Mouse (Mus musculus) stomach, embryonic 16.5 days (tissue): ENCODE results near the gene Rpl37. TPM values are rescaled to one million over a fixed set of nuclear protein-coding genes. Genes with fewer than 3 reads are reported as not detected.

Experiments
- ATAC-seq: fragments of 200-750 bp; cut with Nextera tagmentation; 2 replicates; pipeline ENCODE4 v1.8.0; 2017; ENCODE audit warnings: moderate number of reproducible peaks, moderate TSS enrichment; ENCODE audit not compliant: insufficient read depth, low FRiP score
- H3K27ac ChIP-seq: fragments of 300-500 bp; sonication (generic); 2 replicates; pipeline ENCODE4 v1.5.1; 2014; ENCODE audit warnings: low read length
- H3K27me3 ChIP-seq: fragments of 300-500 bp; sonication (generic); 2 replicates; pipeline ENCODE4 v1.6.1; 2014; ENCODE audit warnings: low read length, control low read depth, mixed read lengths; ENCODE audit not compliant: control insufficient read depth, insufficient read depth
- H3K36me3 ChIP-seq: fragments of 300-500 bp; sonication (generic); 2 replicates; pipeline ENCODE4 v1.6.1; 2014; ENCODE audit warnings: low read length; ENCODE audit not compliant: control insufficient read depth, insufficient read depth
- H3K4me1 ChIP-seq: fragments of 300-500 bp; sonication (generic); 2 replicates; pipeline ENCODE4 v1.6.1; 2014; ENCODE audit warnings: low read length, control low read depth, mixed read lengths; ENCODE audit not compliant: control insufficient read depth, insufficient read depth
- H3K4me2 ChIP-seq: fragments of 300-500 bp; sonication (generic); 2 replicates; pipeline ENCODE4 v1.6.1; 2014; ENCODE audit warnings: low read depth, low read length, mixed read lengths
- H3K4me3 ChIP-seq: fragments of 300-500 bp; sonication (generic); replicated peaks from 2 replicates; pipeline ENCODE4 v1.5.1; 2014; ENCODE audit warnings: mild to moderate bottlenecking, low read length
- H3K9ac ChIP-seq: fragments of 300-500 bp; sonication (generic); 2 replicates; pipeline ENCODE4 v1.6.1; 2014; ENCODE audit warnings: low read length
- H3K9me3 ChIP-seq: fragments of 300-500 bp; sonication (generic); replicated peaks from 2 replicates; pipeline ENCODE4 v1.6.1; 2016; ENCODE audit warnings: low read length, control low read depth; ENCODE audit not compliant: control insufficient read depth
- WGBS: fragments of 180-500 bp; shearing (Covaris S2); extraction: QIAGEN DNeasy Blood & Tissue Kit; methylation state at CpG from one replicate; pipeline ENCODE4 v1.1.7; 2014; 5-methylcytosine and 5-hydroxymethylcytosine counted together
- polyA plus RNA-seq: library from polyadenylated mRNA; unstranded; fragments of >200 nt; fragmentation: Nextera tagmentation; extraction: Ambion mirVana; gene quantifications from 2 replicates; pipeline ENCODE4 v1.2.1, GENCODE M21; 2015

Gene Rpl37
- polyA plus RNA-seq, 1 experiment from 2014 or later, result 593 TPM

DNA sequence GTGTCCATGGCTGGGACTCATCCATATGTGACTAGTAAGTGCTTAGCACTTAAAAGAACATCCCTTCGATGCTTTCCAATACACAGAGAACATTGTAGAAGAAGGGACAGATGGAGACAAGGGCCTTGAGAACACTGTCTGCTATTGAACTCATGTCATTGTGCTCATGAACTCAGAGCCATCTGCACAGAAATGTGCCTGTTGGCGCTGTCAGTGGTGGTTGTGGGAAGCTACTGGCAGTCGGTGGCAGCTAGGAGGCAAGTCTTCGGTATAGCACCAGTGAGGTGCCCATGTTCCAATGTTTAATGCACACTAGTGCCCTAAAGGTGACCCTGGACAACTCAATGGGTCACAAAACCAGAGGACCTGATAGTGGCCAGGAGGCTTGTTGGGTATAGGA, 14.1 kb upstream of the Rpl37 start:
- ATAC-seq, result no peak
- no peak overlapping the region for H3K4me3 ChIP-seq
- 92% methylated on average over 4 of the region's 4 CpGs for WGBS
- no peaks in the 10 kb centered on the region for H3K36me3 ChIP-seq
- no peaks in the 10 kb centered on the region for H3K9me3 ChIP-seq
- no peak overlapping the region for H3K9ac ChIP-seq
- H3K27me3 ChIP-seq, result no peaks in the 10 kb centered on the region
- H3K4me1 ChIP-seq, result no peaks in the 10 kb centered on the region
- no peak overlapping the region for H3K4me2 ChIP-seq
- no peak overlapping the region for H3K27ac ChIP-seq

- Histone ChIP-seq H3K27me3 (no peaks in the 10 kb centered on the region), H3K4me1 (no peaks in the 10 kb centered on the region)
Measured at GRCm38 (mm10) chr15:5105891-5106290, 10.6 kb upstream of the Rpl37 start.

DNA sequence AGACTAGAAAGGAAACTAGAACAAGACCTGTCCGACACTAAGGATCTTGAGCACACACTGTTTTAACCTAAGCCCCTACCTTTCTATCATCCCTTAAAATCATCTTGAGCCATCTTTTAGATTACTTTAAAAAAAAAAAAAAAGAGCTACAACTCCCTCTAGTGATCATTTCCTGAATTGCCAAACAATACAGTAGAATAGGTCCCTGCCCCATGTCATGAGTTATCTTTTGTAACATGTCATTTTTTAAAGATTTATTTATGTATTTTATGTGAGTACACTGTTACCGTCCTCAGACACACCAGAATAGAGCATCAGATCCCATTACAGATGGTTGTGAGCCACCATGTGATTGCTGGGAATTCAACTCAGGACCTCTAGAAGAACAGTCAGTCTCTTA, 10.2 kb upstream of the Rpl37 start:
- no peak overlapping the region for H3K9ac ChIP-seq
- 42% methylated on average over 2 of the region's 2 CpGs for WGBS
- H3K36me3 ChIP-seq, result no peaks in the 10 kb centered on the region
- H3K9me3 ChIP-seq, result no peaks in the 10 kb centered on the region
- no peak overlapping the region for H3K4me2 ChIP-seq
- no peak for ATAC-seq
- no peaks in the 10 kb centered on the region for H3K4me1 ChIP-seq
- no peaks in the 10 kb centered on the region for H3K27me3 ChIP-seq
- H3K27ac ChIP-seq, result no peak overlapping the region
- no peak overlapping the region for H3K4me3 ChIP-seq

More at GRCm38 (mm10) chr15:5105891-5106290, 10.6 kb upstream of the Rpl37 start:
- Histone ChIP-seq H3K36me3 (no peaks in the 10 kb centered on the region), H3K9ac (no peak overlapping the region), H3K9me3 (no peaks in the 10 kb centered on the region), H3K4me2 (no peak overlapping the region), H3K4me3 (no peak overlapping the region), H3K27ac (no peak overlapping the region)
- ATAC-seq, result no peak
- WGBS, result 77% methylated on average over 6 of the region's 6 CpGs

DNA sequence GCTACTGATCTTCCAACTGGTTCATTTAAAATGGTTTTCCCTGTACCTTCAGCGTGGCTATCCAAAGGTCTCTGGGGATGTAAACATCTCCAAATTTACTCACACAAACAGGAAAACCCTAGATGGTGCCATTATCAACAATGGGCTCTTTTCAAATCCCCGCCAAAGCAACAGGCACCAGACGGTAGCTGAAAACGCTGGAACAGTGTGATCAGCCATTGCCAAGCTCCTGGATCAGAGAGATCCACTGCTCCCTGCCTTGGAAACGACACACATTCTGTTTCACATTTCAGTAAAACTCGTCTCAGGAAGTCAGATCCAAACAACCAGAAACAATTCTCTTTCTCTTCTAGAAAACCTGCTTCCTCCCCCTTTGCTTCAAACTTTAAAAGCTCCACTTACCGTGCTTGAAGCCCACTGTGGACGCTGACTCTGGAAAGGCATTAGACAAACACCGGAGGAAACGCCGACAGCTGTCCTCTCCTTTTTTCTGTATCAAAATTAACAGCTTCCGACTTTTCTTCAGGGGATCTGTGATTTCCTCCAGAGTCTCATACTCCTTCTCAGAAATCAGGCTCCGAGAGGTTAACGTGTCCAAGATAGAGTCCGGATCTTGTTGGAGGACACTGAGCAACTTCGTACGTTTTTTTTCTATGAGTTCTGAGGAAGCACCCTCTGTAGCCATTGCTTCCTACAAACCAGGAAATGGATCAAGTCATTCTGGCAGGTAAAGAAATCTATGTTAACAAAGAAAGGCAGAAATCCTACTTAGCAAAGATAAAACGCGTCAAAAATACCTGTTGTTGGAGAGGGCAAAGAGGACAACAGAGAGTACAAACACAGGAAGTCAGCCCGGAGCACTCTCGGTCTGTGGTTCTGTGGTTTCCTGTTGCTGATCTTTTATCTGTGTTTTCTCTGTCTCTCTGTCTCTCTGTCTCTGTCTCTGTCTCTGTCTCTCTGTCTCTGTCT, 8.5 kb upstream of the Rpl37 start, which contains the start of gene Card6:
Gene Card6, minus strand, starts transcription at position 854 of the 969 bp plus-strand sequence.
- peak within 1 kb of the TSS; percentile 22 for H3K9ac ChIP-seq
- 40% methylated on average over 21 of the region's 21 CpGs for WGBS
- no peaks in the 10 kb centered on the region for H3K36me3 ChIP-seq

GRCm38 (mm10) chr15:5108655-5109040, 7.8 kb upstream of the Rpl37 start:
- Histone ChIP-seq H3K36me3 (no peaks in the 10 kb centered on the region), H3K4me2 (peak overlapping the region; percentile 55), H3K4me3 (no peak overlapping the region), H3K27me3 (no peaks in the 10 kb centered on the region), H3K4me1 (no peaks in the 10 kb centered on the region), H3K27ac (no peak overlapping the region; the same call in 1 of the 2 replicates), H3K9me3 (no peaks in the 10 kb centered on the region), H3K9ac (no peak overlapping the region)
- WGBS, result 78% methylated on average over 3 of the region's 3 CpGs
- no peak for ATAC-seq

More for the DNA sequence above, 8.5 kb upstream of the Rpl37 start, which contains the start of gene Card6:
- H3K4me1 ChIP-seq, result no peaks in the 10 kb centered on the region
- H3K9me3 ChIP-seq, result no peaks in the 10 kb centered on the region
- no peak for ATAC-seq
- peak within 1 kb of the TSS; percentile 43 for H3K4me3 ChIP-seq
- H3K27me3 ChIP-seq, result no peaks in the 10 kb centered on the region
- peak within 1 kb of the TSS; percentile 54; the same call in 1 of the 2 replicates for H3K27ac ChIP-seq
- peak within 1 kb of the TSS; percentile 55 for H3K4me2 ChIP-seq

DNA sequence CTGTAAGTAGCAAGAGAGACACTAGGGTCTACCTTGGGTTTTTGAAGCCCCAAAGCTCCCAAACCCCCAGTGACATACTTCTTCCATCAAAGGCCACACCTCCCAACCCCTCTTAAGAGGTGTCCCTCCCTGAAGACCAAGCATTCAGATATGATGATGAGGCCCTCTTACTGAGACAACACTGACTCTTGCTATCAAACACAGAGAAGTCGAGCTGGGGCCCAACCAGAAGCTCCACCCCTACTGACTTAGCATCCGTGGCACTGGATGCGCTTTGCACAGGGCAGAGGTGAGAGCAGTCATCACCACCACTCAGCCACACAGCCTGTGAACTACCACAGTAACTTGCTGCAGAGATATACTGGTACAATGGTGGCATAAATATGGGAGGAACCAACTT, 3.8 kb upstream of the Rpl37 start:
- H3K27ac ChIP-seq, result no peak overlapping the region
- no peak for ATAC-seq
- H3K27me3 ChIP-seq, result no peaks in the 10 kb centered on the region
- no peak overlapping the region for H3K4me2 ChIP-seq
- H3K36me3 ChIP-seq, result no peaks in the 10 kb centered on the region
- WGBS, result 81% methylated on average over 3 of the region's 3 CpGs
- H3K9me3 ChIP-seq, result no peaks in the 10 kb centered on the region
- H3K4me1 ChIP-seq, result peaks cover 10% of the 10 kb centered on the region
- H3K9ac ChIP-seq, result no peak overlapping the region
- no peak overlapping the region for H3K4me3 ChIP-seq

GRCm38 (mm10) chr15:5115173-5115572, 1.3 kb upstream of the Rpl37 start:
- peak overlapping the region; percentile 98 for H3K27ac ChIP-seq
- WGBS, result 54% methylated on average over 8 of the region's 8 CpGs
- no peak for ATAC-seq

DNA sequence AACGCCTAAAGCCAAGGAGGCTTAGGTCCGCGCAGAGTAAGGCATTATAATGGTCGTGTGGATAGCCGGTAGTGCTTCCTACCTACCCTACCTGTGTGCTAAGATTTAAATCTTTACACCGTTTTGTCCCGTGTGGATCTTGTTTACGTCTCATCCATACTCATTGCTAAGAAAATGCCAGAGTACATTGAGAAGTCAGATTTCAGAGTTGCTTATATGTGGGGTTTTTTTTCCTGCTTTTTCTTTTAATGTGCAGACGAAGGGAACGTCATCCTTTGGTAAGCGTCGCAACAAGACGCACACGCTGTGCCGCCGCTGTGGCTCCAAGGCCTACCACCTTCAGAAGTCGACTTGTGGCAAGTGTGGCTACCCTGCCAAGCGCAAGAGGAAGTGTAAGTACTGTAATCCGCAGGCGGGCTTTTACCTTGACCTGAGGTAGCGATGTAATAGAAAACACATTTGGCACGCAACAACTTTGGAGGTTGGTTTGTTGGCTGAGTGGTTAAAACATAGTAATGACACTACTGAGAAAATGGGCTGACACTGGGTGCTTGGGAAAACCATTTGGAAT, 671 bp downstream of the Rpl37 start:
- ATAC-seq, result no peak
- Histone ChIP-seq H3K36me3 (peaks cover 26% of the 10 kb centered on the region), H3K4me3 (peak overlapping the region; percentile 100), H3K9ac (peak overlapping the region; percentile 97), H3K4me1 (peaks cover 20% of the 10 kb centered on the region), H3K9me3 (no peaks in the 10 kb centered on the region), H3K4me2 (peak overlapping the region; percentile 87), H3K27ac (peak overlapping the region; percentile 86), H3K27me3 (no peaks in the 10 kb centered on the region)
- 1% methylated on average over 22 of the region's 22 CpGs for WGBS

More at GRCm38 (mm10) chr15:5115173-5115572, 1.3 kb upstream of the Rpl37 start:
- Histone ChIP-seq H3K4me2 (peak overlapping the region; percentile 69), H3K4me1 (peaks cover 20% of the 10 kb centered on the region), H3K4me3 (peak overlapping the region; percentile 100), H3K27me3 (no peaks in the 10 kb centered on the region), H3K9ac (peak overlapping the region; percentile 87), H3K36me3 (peaks cover 17% of the 10 kb centered on the region), H3K9me3 (no peaks in the 10 kb centered on the region)

DNA sequence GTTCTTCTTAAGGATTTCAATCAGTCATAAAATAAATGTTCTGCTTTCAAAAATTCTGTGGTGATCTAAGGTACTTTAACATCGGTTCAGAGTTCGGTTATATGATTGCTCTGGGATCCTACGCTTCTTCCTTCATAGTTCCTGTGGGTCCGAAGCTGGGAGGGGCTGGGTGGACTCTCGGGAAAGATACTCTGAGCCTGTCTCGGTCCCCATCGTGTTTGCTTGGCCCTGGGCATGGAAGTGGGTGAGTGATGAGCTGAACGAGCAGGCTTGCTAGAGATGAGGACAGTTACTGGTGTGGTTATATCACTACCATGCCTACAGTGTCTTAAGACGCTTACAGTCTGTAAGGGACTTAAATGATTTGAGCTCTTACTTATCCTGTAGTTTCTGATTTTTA, 2.2 kb downstream of the Rpl37 start:
- H3K27ac ChIP-seq, result no peak overlapping the region
- H3K4me2 ChIP-seq, result no peak overlapping the region
- WGBS, result 87% methylated on average over 9 of the region's 9 CpGs
- H3K36me3 ChIP-seq, result peaks cover 31% of the 10 kb centered on the region
- peaks cover 20% of the 10 kb centered on the region for H3K4me1 ChIP-seq
- H3K9ac ChIP-seq, result no peak overlapping the region
- no peak overlapping the region for H3K4me3 ChIP-seq
- ATAC-seq, result no peak
- no peaks in the 10 kb centered on the region for H3K9me3 ChIP-seq
- H3K27me3 ChIP-seq, result no peaks in the 10 kb centered on the region
